In the genomic region with DNA sequence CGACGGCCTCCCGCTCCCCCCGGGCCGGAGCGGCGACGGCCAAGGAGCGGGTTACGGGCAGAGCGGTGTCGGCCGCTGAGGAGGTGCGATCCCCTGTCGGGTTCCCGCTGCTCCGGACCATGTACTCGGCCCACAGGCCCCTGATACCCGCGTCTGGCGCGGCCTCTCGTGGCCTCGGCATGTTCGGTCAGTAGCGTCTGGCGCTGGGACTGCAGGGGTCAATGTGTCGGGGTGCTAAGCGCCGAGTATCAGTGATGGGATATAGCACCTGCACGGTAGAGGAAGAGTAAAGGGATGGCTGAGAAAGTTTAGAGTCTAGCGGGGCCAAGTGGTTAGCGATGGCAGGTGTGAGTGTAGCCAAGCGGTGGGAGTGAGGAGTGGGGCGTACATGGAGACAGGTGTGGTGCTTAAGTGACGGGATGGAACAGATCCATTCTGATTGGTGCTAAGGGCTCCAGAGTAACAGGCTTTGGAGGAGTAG, we compare ENCODE assay signal across 8 mouse cellular contexts. TPM values are rescaled to one million over a fixed set of nuclear protein-coding genes. Genes with fewer than 3 reads are reported as not detected.
A peak's percentile ranks its signal among the peaks of the same experiment; 100 is the strongest.
DNase-seq lines count a peak whose midpoint lies in the region; ATAC-seq and TF ChIP-seq lines count a peak whose summit lies in the region.

No protein-coding gene starts in this region.

- 1% methylated on average over 35 of the region's 36 CpGs for WGBS in heart, embryonic 11.5 days (ENCODE audit: insufficient replicate concordance)
- WGBS in kidney, postnatal 0 days: under 1% methylated on average over 28 of the region's 36 CpGs

- peak overlapping the region; percentile 74 for H3K4me3 ChIP-seq in heart, embryonic 11.5 days (ENCODE audit: low read depth, low read length)
- peak overlapping the region; percentile 71 for H3K4me3 ChIP-seq in kidney, postnatal 0 days (replicated peaks; ENCODE audit: low read depth, low read length)

- H3K36me3 ChIP-seq in heart, embryonic 11.5 days (ENCODE audit: control insufficient read depth, insufficient read depth, low read length): peaks cover 27% of the 10 kb centered on the region
- H3K36me3 ChIP-seq in kidney, postnatal 0 days (ENCODE audit: insufficient read depth, low read length): peaks cover 28% of the 10 kb centered on the region

- H3K4me1 ChIP-seq in heart, embryonic 11.5 days (ENCODE audit: control insufficient read depth, insufficient read depth, low read length): peaks cover 48% of the 10 kb centered on the region
- H3K4me1 ChIP-seq in kidney, postnatal 0 days (replicated peaks; ENCODE audit: insufficient read depth, low read length): peaks cover 38% of the 10 kb centered on the region

- ATAC-seq in heart, embryonic 11.5 days (replicated peaks; ENCODE audit: insufficient number of reproducible peaks, low FRiP score, low TSS enrichment): no peak
- ATAC-seq in kidney, postnatal 0 days (replicated peaks; ENCODE audit: low FRiP score, low read depth): peak; percentile 2; the same call in 1 of the 2 replicates

- H3K27ac ChIP-seq in heart, embryonic 11.5 days (ENCODE audit: low read depth, low read length): peak overlapping the region; percentile 99
- H3K27ac ChIP-seq in kidney, postnatal 0 days: peak overlapping the region; percentile 96

- TF ChIP-seq CTCF in kidney, postnatal 0 days (IDR thresholded peaks at IDR 0.05; ENCODE audit: low read depth): no peak

- H3K4me2 ChIP-seq in heart, embryonic 11.5 days: peak overlapping the region; percentile 98
- peak overlapping the region; percentile 88 for H3K4me2 ChIP-seq in kidney, postnatal 0 days (ENCODE audit: low read length)

- no peaks in the 10 kb centered on the region for H3K27me3 ChIP-seq in heart, embryonic 11.5 days (ENCODE audit: control insufficient read depth, insufficient read depth, low read length)
- no peaks in the 10 kb centered on the region for H3K27me3 ChIP-seq in kidney, postnatal 0 days (ENCODE audit: insufficient read depth, low read length)

- DNase-seq in spleen, postnatal 10 days (ENCODE audit: low spot score in 2 of 2): peak; percentile 66 to 74
- DNase-seq in spleen, adult 18-20 months: no peak
- DNase-seq in cerebellum, adult 8-10 months: peak; percentile 68
- DNase-seq in kidney, postnatal 0 days (ENCODE audit: low spot score): peak; percentile 47
- peak; percentile 65 to 74 for DNase-seq in lung, postnatal 4 days
- peak; percentile 77 for DNase-seq in testis, postnatal 14 days (ENCODE audit: low spot score)
- DNase-seq in left cerebral cortex, adult 11 months (ENCODE audit: low spot score): no peak

- H3K9ac ChIP-seq in heart, embryonic 11.5 days (ENCODE audit: low read depth, low read length): peak overlapping the region; percentile 87
- peak overlapping the region; percentile 71 for H3K9ac ChIP-seq in kidney, postnatal 0 days (ENCODE audit: low read depth, low read length)

- no peaks in the 10 kb centered on the region for H3K9me3 ChIP-seq in heart, embryonic 11.5 days (replicated peaks; ENCODE audit: control insufficient read depth, low read length)
- no peaks in the 10 kb centered on the region for H3K9me3 ChIP-seq in kidney, postnatal 0 days (replicated peaks; ENCODE audit: low read length)

RNA-seq across cellular contexts. Expression of a gene that starts 15.0 kb away (rescaled TPM):
- 141 and 158 TPM in 2 replicates for polyA plus RNA-seq in heart, embryonic 11.5 days (2014; fragmentation: Nextera tagmentation; extraction: Ambion mirVana)
- polyA plus RNA-seq in kidney, postnatal 0 days (2015; fragmentation: Nextera tagmentation; extraction: Ambion mirVana): 144 and 152 TPM in 2 replicates

RNA-seq across cellular contexts. Expression of a gene that starts 15.3 kb away (rescaled TPM):
- 25.0 and 31.5 TPM in 2 replicates for polyA plus RNA-seq in heart, embryonic 11.5 days (2014; fragmentation: Nextera tagmentation; extraction: Ambion mirVana)
- 22.0 and 23.3 TPM in 2 replicates for polyA plus RNA-seq in kidney, postnatal 0 days (2015; fragmentation: Nextera tagmentation; extraction: Ambion mirVana)

RNA-seq across cellular contexts. Expression of a gene that starts 18.4 kb away (rescaled TPM):
- 0.54 and 0.63 TPM in 2 replicates for polyA plus RNA-seq in heart, embryonic 11.5 days (2014; fragmentation: Nextera tagmentation; extraction: Ambion mirVana)
- polyA plus RNA-seq in kidney, postnatal 0 days (2015; fragmentation: Nextera tagmentation; extraction: Ambion mirVana): 0.21 and 0.26 TPM in 2 replicates

RNA-seq across cellular contexts. Expression of a gene that starts 23.1 kb away (rescaled TPM):
- polyA plus RNA-seq in heart, embryonic 11.5 days (2014; fragmentation: Nextera tagmentation; extraction: Ambion mirVana): 0.17 and 0.25 TPM in 2 replicates
- 0.23 and 0.50 TPM in 2 replicates for polyA plus RNA-seq in kidney, postnatal 0 days (2015; fragmentation: Nextera tagmentation; extraction: Ambion mirVana)

RNA-seq across cellular contexts. Expression of a gene that starts 32.2 kb away (rescaled TPM):
- polyA plus RNA-seq in heart, embryonic 11.5 days (2014; fragmentation: Nextera tagmentation; extraction: Ambion mirVana): 20.5 and 25.0 TPM in 2 replicates
- 12.7 and 18.6 TPM in 2 replicates for polyA plus RNA-seq in kidney, postnatal 0 days (2015; fragmentation: Nextera tagmentation; extraction: Ambion mirVana)

Comparison
In these comparisons a context has a peak if more than half of its experiments do, and no peak if none do; other contexts are left out.
1. DNase-seq: peak in spleen, postnatal 10 days (2 of 2), cerebellum, adult 8-10 months (single experiment), kidney, postnatal 0 days (single experiment), lung, postnatal 4 days (2 of 2) and testis, postnatal 14 days (single experiment); none in spleen, adult 18-20 months (0 of 2) and left cerebral cortex, adult 11 months (single experiment).